Mouse (Mus musculus): ENCODE measurements around the gene Pank1. TPM values are rescaled to one million over a fixed set of nuclear protein-coding genes. Genes with fewer than 3 reads are reported as not detected.

The Pank1 gene
- polyA plus RNA-seq, 1 experiment, result not detected

- TF ChIP-seq TAL1 (IDR thresholded peaks at IDR 0.05; ENCODE audit: low read length), result no peak
- TF ChIP-seq GATA1 (IDR thresholded peaks at IDR 0.05; ENCODE audit: low read length), result no peak
- Histone ChIP-seq H3K4me3 (replicated peaks) (no peak overlapping the region), H3K9me3 (ENCODE audit: control insufficient read depth, low read length) (no peaks in the 10 kb centered on the region), H3K4me1 (ENCODE audit: control insufficient read depth) (no peaks in the 10 kb centered on the region), H3K27me3 (ENCODE audit: control insufficient read depth) (no peaks in the 10 kb centered on the region), H3K36me3 (ENCODE audit: control insufficient read depth) (no peaks in the 10 kb centered on the region)
These were observed 82.9 kb downstream of the Pank1 start for GRCm38 (mm10) chr19:34796396-34796795.

GRCm38 (mm10) chr19:34782491-34782890 lies 96.8 kb downstream of the Pank1 start:
- H3K4me3 ChIP-seq (replicated peaks), result no peak overlapping the region

GRCm38 (mm10) chr19:34778993-34779392 lies 100.3 kb downstream of the Pank1 start:
- Histone ChIP-seq H3K36me3 (ENCODE audit: control insufficient read depth) (no peaks in the 10 kb centered on the region), H3K4me1 (ENCODE audit: control insufficient read depth) (no peaks in the 10 kb centered on the region), H3K27me3 (ENCODE audit: control insufficient read depth) (no peaks in the 10 kb centered on the region), H3K9me3 (ENCODE audit: control insufficient read depth, low read length) (no peaks in the 10 kb centered on the region), H3K4me3 (replicated peaks) (no peak overlapping the region)
- TF ChIP-seq GATA1 (IDR thresholded peaks at IDR 0.05; ENCODE audit: low read length) (no peak), TAL1 (IDR thresholded peaks at IDR 0.05; ENCODE audit: low read length) (no peak)

More at GRCm38 (mm10) chr19:34782491-34782890, 96.8 kb downstream of the Pank1 start:
- Histone ChIP-seq H3K9me3 (ENCODE audit: control insufficient read depth, low read length) (no peaks in the 10 kb centered on the region), H3K36me3 (ENCODE audit: control insufficient read depth) (no peaks in the 10 kb centered on the region), H3K27me3 (ENCODE audit: control insufficient read depth) (no peaks in the 10 kb centered on the region), H3K4me1 (ENCODE audit: control insufficient read depth) (no peaks in the 10 kb centered on the region)
- no peak for TF ChIP-seq GATA1 (IDR thresholded peaks at IDR 0.05; ENCODE audit: low read length)
- TF ChIP-seq TAL1 (IDR thresholded peaks at IDR 0.05; ENCODE audit: low read length), result no peak

- H3K36me3 ChIP-seq (ENCODE audit: control insufficient read depth), result no peaks in the 10 kb centered on the region
- no peaks in the 10 kb centered on the region for H3K27me3 ChIP-seq (ENCODE audit: control insufficient read depth)
- TF ChIP-seq GATA1 (IDR thresholded peaks at IDR 0.05; ENCODE audit: low read length) (no peak), TAL1 (IDR thresholded peaks at IDR 0.05; ENCODE audit: low read length) (no peak)
- no peaks in the 10 kb centered on the region for H3K4me1 ChIP-seq (ENCODE audit: control insufficient read depth)
- no peaks in the 10 kb centered on the region for H3K9me3 ChIP-seq (ENCODE audit: control insufficient read depth, low read length)
- no peak overlapping the region for H3K4me3 ChIP-seq (replicated peaks)
These were observed 101.2 kb downstream of the Pank1 start for GRCm38 (mm10) chr19:34778098-34778497.

GRCm38 (mm10) chr19:34772775-34773174 lies 106.5 kb downstream of the Pank1 start:
- Histone ChIP-seq H3K4me1 (ENCODE audit: control insufficient read depth) (no peaks in the 10 kb centered on the region), H3K27me3 (ENCODE audit: control insufficient read depth) (no peaks in the 10 kb centered on the region), H3K4me3 (replicated peaks) (no peak overlapping the region), H3K36me3 (ENCODE audit: control insufficient read depth) (no peaks in the 10 kb centered on the region), H3K9me3 (ENCODE audit: control insufficient read depth, low read length) (no peaks in the 10 kb centered on the region)
- no peak for TF ChIP-seq GATA1 (IDR thresholded peaks at IDR 0.05; ENCODE audit: low read length)
- TF ChIP-seq TAL1 (IDR thresholded peaks at IDR 0.05; ENCODE audit: low read length), result no peak

- H3K4me3 ChIP-seq (replicated peaks), result no peak overlapping the region
- TF ChIP-seq TAL1 (IDR thresholded peaks at IDR 0.05; ENCODE audit: low read length), result no peak
- TF ChIP-seq GATA1 (IDR thresholded peaks at IDR 0.05; ENCODE audit: low read length), result no peak
- H3K27me3 ChIP-seq (ENCODE audit: control insufficient read depth), result no peaks in the 10 kb centered on the region
- H3K4me1 ChIP-seq (ENCODE audit: control insufficient read depth), result no peaks in the 10 kb centered on the region
- no peaks in the 10 kb centered on the region for H3K9me3 ChIP-seq (ENCODE audit: control insufficient read depth, low read length)
- H3K36me3 ChIP-seq (ENCODE audit: control insufficient read depth), result no peaks in the 10 kb centered on the region
These were observed 108.5 kb downstream of the Pank1 start for GRCm38 (mm10) chr19:34770764-34771163.

- H3K4me3 ChIP-seq (replicated peaks), result no peak overlapping the region
- H3K9me3 ChIP-seq (ENCODE audit: control insufficient read depth, low read length), result no peaks in the 10 kb centered on the region
- TF ChIP-seq TAL1 (IDR thresholded peaks at IDR 0.05; ENCODE audit: low read length) (no peak), GATA1 (IDR thresholded peaks at IDR 0.05; ENCODE audit: low read length) (no peak)
- H3K36me3 ChIP-seq (ENCODE audit: control insufficient read depth), result no peaks in the 10 kb centered on the region
- H3K27me3 ChIP-seq (ENCODE audit: control insufficient read depth), result no peaks in the 10 kb centered on the region
- no peaks in the 10 kb centered on the region for H3K4me1 ChIP-seq (ENCODE audit: control insufficient read depth)
These were observed 120.5 kb downstream of the Pank1 start for GRCm38 (mm10) chr19:34758754-34759153.

Other genes with a start within 250 kb of the Pank1 start
- gene Ifit1bl2, start 238.7 kb downstream of the Pank1 start, polyA plus RNA-seq (2012), result not detected in 2 replicates
- not detected in 2 replicates for gene Ifit1, start 238.6 kb downstream of the Pank1 start, polyA plus RNA-seq (2012)
- not detected in 2 replicates for gene Slc16a12, start 132.2 kb downstream of the Pank1 start, polyA plus RNA-seq (2012)
- gene Kif20b, start 42.9 kb upstream of the Pank1 start, polyA plus RNA-seq (2012), result 0.36 and 0.38 TPM in 2 replicates